Mouse (Mus musculus): ENCODE results near the gene BC034090. TPM values are rescaled to one million over a fixed set of nuclear protein-coding genes. Genes with fewer than 3 reads are reported as not detected.

The BC034090 gene
- polyA plus RNA-seq, 1 experiment from 2014 or later = 3.6 TPM

GRCm38 (mm10) chr1:155254309-155254708 lies 10.1 kb upstream of the BC034090 start:
- Histone ChIP-seq H3K4me3 (no peak overlapping the region), H3K27me3 (ENCODE audit: poor library complexity, severe bottlenecking) (0 out of 2 replicates have a peak, but pooled peaks cover under 1% of the 10 kb centered on the region), H3K36me3 (replicated peaks) (no peaks in the 10 kb centered on the region), H3K27ac (no peak overlapping the region), H3K4me1 (peaks cover 23% of the 10 kb centered on the region), H3K9me3 (no peaks in the 10 kb centered on the region)
- DNase-seq (ENCODE audit: extremely low spot score, low spot score) = no peak
- WGBS = 92% methylated on average over 8 of the region's 8 CpGs

DNA sequence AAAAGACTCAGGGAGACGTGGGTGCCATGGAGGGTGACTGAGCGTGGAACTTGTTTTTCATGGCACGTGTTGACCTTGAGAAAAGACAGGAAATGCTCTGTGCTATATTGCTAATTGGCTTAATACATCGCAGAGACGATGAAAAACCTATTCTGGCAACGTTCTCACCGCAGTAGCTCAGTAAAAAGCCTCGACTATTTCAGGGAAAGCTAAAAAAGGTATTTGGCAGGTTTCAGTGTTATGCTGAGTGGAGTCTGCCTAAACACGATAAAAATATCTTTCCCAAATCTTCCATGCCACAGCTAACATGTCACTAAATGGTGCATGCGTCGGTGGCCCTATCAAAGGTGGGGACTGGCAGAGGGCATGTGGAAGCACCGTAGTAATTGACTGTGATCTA lies 8.9 kb upstream of the BC034090 start:
- Histone ChIP-seq H3K4me1 (peaks cover 23% of the 10 kb centered on the region), H3K36me3 (replicated peaks) (no peaks in the 10 kb centered on the region), H3K9me3 (no peaks in the 10 kb centered on the region), H3K27me3 (ENCODE audit: poor library complexity, severe bottlenecking) (0 out of 2 replicates have a peak, but pooled peaks cover 4% of the 10 kb centered on the region), H3K4me3 (no peak overlapping the region), H3K27ac (no peak overlapping the region)
- DNase-seq (ENCODE audit: extremely low spot score, low spot score) = no peak
- WGBS = 77% methylated on average over 12 of the region's 12 CpGs

GRCm38 (mm10) chr1:155252631-155253121 lies 8.4 kb upstream of the BC034090 start:
- H3K36me3 ChIP-seq (replicated peaks) = no peaks in the 10 kb centered on the region
- H3K27ac ChIP-seq = no peak overlapping the region
- DNase-seq (ENCODE audit: extremely low spot score, low spot score) = no peak
- no peak overlapping the region for H3K4me3 ChIP-seq
- H3K27me3 ChIP-seq (ENCODE audit: poor library complexity, severe bottlenecking) = 0 out of 2 replicates have a peak, but pooled peaks cover 4% of the 10 kb centered on the region
- 56% methylated on average over 6 of the region's 6 CpGs for WGBS
- H3K9me3 ChIP-seq = no peaks in the 10 kb centered on the region
- H3K4me1 ChIP-seq = peaks cover 23% of the 10 kb centered on the region

DNA sequence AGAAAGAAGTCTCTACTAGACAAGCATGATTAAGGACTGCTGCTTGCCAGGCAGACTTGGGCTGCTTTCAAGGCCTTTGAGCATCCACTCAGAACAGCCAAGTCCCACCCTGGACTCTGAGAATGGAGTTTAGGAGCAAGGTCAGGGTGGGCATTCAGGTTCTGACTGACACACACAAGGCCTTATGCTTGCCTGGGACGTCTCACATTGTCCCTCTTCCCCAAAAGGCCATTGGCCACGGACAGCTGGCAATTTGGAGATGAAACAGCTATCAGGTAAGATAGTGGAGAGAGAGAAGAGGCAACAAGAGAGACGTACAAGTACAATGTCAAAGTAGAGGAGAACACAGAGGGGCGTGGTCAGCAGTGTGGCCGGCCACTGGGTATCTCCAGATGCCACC lies 7.4 kb upstream of the BC034090 start:
- H3K4me3 ChIP-seq = no peak overlapping the region
- no peaks in the 10 kb centered on the region for H3K36me3 ChIP-seq (replicated peaks)
- no peak overlapping the region for H3K27ac ChIP-seq
- 85% methylated on average over 5 of the region's 5 CpGs for WGBS
- no peaks in the 10 kb centered on the region for H3K9me3 ChIP-seq
- peaks cover 23% of the 10 kb centered on the region for H3K4me1 ChIP-seq
- DNase-seq (ENCODE audit: extremely low spot score, low spot score) = no peak
- H3K27me3 ChIP-seq (ENCODE audit: poor library complexity, severe bottlenecking) = peaks cover 13% of the 10 kb centered on the region; the same call in 1 of the 2 replicates

GRCm38 (mm10) chr1:155250531-155251135 lies 6.4 kb upstream of the BC034090 start:
- H3K27ac ChIP-seq = no peak overlapping the region
- DNase-seq (ENCODE audit: extremely low spot score, low spot score) = no peak
- H3K27me3 ChIP-seq (ENCODE audit: poor library complexity, severe bottlenecking) = peaks cover 22% of the 10 kb centered on the region

DNA sequence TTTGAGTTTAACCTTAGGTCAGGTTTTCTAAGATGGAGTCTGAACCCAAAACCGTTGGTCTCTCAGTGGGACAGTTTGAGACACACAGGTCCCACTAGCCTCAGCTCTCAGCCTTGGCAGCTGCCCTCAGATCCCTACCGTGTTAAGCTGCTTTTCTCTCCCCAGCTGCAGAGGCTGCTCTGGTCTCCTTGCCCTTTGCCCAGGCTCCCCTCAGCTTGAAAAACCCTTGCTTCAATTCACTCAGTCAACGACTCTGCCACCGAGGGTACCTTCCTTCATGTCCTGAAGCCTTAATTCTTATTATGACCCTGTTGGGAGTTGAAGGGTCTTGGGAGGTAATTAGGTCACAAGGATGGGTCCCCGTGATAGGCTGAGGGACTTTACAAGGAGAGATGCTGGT lies 5.7 kb upstream of the BC034090 start:
- peaks cover 24% of the 10 kb centered on the region for H3K4me1 ChIP-seq
- no peak for DNase-seq (ENCODE audit: extremely low spot score, low spot score)
- 40% methylated on average over 5 of the region's 5 CpGs for WGBS

More at GRCm38 (mm10) chr1:155250531-155251135, 6.4 kb upstream of the BC034090 start:
- Histone ChIP-seq H3K4me3 (no peak overlapping the region), H3K36me3 (replicated peaks) (no peaks in the 10 kb centered on the region), H3K9me3 (no peaks in the 10 kb centered on the region), H3K4me1 (peaks cover 23% of the 10 kb centered on the region)
- 37% methylated on average over 4 of the region's 4 CpGs for WGBS

GRCm38 (mm10) chr1:155248041-155248440 lies 3.8 kb upstream of the BC034090 start:
- Histone ChIP-seq H3K36me3 (replicated peaks) (no peaks in the 10 kb centered on the region), H3K9me3 (no peaks in the 10 kb centered on the region), H3K4me3 (no peak overlapping the region), H3K4me1 (peaks cover 37% of the 10 kb centered on the region), H3K27ac (no peak overlapping the region), H3K27me3 (ENCODE audit: poor library complexity, severe bottlenecking) (peaks cover 48% of the 10 kb centered on the region)
- no peak for DNase-seq (ENCODE audit: extremely low spot score, low spot score)
- 83% methylated on average over 5 of the region's 5 CpGs for WGBS

More for the DNA sequence above, 5.7 kb upstream of the BC034090 start:
- no peaks in the 10 kb centered on the region for H3K9me3 ChIP-seq
- no peak overlapping the region for H3K27ac ChIP-seq
- H3K4me3 ChIP-seq = no peak overlapping the region
- no peaks in the 10 kb centered on the region for H3K36me3 ChIP-seq (replicated peaks)
- peaks cover 29% of the 10 kb centered on the region for H3K27me3 ChIP-seq (ENCODE audit: poor library complexity, severe bottlenecking)

DNA sequence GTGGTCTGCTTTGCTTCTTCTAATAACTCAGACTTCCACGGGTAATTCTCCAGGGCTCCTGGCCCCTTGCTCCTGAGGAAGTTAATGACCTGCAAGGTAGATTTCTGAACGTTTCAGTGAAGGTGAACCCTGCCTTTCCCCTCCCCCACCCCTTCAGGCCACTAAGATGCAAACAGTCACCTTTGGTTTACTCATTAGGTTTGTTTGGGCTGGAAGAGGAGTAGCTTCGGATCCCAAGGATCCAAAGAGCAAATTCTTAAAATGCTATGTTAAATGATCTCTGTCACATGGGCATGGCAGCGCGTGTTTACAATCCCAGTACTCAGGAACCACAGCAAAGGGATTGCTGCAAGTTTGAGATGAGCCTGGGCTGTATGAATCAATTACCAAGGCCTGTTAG lies 3.2 kb upstream of the BC034090 start:
- Histone ChIP-seq H3K9me3 (no peaks in the 10 kb centered on the region), H3K27me3 (ENCODE audit: poor library complexity, severe bottlenecking) (peaks cover 53% of the 10 kb centered on the region), H3K4me3 (no peak overlapping the region), H3K36me3 (replicated peaks) (no peaks in the 10 kb centered on the region), H3K27ac (no peak overlapping the region), H3K4me1 (peaks cover 31% of the 10 kb centered on the region)
- 60% methylated on average over 5 of the region's 5 CpGs for WGBS
- DNase-seq (ENCODE audit: extremely low spot score, low spot score) = no peak

DNA sequence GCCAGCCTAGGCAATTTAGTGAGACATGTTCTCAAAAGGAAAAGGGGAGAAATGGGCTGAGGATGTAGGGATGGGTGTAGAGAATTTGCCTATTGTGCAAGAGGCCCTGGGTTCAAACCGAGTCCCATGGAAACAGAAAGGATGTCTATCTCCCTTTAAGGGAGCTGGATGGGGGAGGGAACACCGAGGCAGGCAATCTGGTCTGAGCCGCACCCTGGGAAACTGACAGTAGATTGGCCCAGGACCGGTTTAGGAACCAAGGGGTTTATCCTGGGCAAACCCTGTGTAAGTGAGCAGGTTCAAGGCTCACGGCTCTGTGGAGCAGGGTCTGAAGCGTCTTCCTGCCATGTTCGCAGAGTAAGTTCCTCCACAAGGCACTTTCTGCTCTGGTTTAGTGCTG lies 1.3 kb upstream of the BC034090 start:
- peak overlapping the region; percentile 68; the same call in 1 of the 2 replicates for H3K4me3 ChIP-seq
- no peak overlapping the region for H3K27ac ChIP-seq
- H3K36me3 ChIP-seq (replicated peaks) = peaks cover 17% of the 10 kb centered on the region
- H3K4me1 ChIP-seq = peaks cover 32% of the 10 kb centered on the region
- H3K27me3 ChIP-seq (ENCODE audit: poor library complexity, severe bottlenecking) = peaks cover 67% of the 10 kb centered on the region
- DNase-seq (ENCODE audit: extremely low spot score, low spot score) = no peak
- H3K9me3 ChIP-seq = no peaks in the 10 kb centered on the region
- 69% methylated on average over 7 of the region's 7 CpGs for WGBS

DNA sequence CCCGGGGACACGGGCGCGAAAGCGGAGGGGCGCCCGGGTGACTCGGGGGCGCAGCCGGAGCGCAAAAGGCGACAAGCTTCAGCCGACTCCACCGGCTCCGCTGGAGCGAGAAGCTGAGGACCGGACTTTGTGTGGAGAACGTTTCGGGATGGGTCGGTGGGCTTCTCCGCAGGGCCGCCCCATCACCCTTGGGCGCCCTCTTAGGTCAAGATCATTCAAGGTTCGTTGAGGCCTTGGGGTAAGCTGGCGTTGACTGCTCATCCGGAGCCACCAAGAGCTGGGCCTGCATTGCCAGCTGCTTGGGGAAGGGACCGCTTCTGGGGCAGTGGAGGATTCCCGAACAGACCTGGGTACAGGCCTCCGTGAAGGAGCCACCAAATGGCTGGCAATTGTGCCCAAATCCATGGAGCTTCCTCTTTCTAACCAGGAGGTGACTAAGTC lies 547 bp upstream of the BC034090 start:
- Histone ChIP-seq H3K4me3 (peak overlapping the region; percentile 68), H3K27ac (peak overlapping the region; percentile 92), H3K9me3 (no peaks in the 10 kb centered on the region), H3K27me3 (ENCODE audit: poor library complexity, severe bottlenecking) (peaks cover 67% of the 10 kb centered on the region), H3K4me1 (peaks cover 26% of the 10 kb centered on the region), H3K36me3 (replicated peaks) (peaks cover 20% of the 10 kb centered on the region)
- 2% methylated on average over 29 of the region's 29 CpGs for WGBS
- DNase-seq (ENCODE audit: extremely low spot score, low spot score) = no peak

DNA sequence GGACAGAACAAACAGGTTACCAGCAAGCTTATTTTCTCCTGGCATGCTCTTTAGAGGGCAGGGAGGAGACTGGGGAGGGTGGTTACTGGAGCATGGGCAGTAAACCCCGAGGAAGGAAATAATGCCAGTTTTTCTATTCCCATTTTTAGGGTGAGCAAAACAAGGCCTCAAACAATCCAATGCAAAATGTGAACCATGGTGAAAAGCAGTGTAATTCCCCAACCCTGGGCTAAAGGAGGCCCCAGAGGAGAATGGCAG lies 1.8 kb downstream of the BC034090 start:
- no peak overlapping the region for H3K4me3 ChIP-seq
- no peak for DNase-seq (ENCODE audit: extremely low spot score, low spot score)
- no peaks in the 10 kb centered on the region for H3K9me3 ChIP-seq
- H3K4me1 ChIP-seq = peaks cover 41% of the 10 kb centered on the region
- peaks cover 62% of the 10 kb centered on the region for H3K27me3 ChIP-seq (ENCODE audit: poor library complexity, severe bottlenecking)
- no peak overlapping the region for H3K27ac ChIP-seq
- H3K36me3 ChIP-seq (replicated peaks) = peaks cover 23% of the 10 kb centered on the region
- 74% methylated on average over 1 of the region's 1 CpGs for WGBS

- peaks cover 57% of the 10 kb centered on the region for H3K27me3 ChIP-seq (ENCODE audit: poor library complexity, severe bottlenecking)
- no peak overlapping the region for H3K27ac ChIP-seq
- H3K36me3 ChIP-seq (replicated peaks) = peaks cover 23% of the 10 kb centered on the region
- DNase-seq (ENCODE audit: extremely low spot score, low spot score) = no peak
- no peaks in the 10 kb centered on the region for H3K9me3 ChIP-seq
- peaks cover 47% of the 10 kb centered on the region for H3K4me1 ChIP-seq
- 76% methylated on average over 12 of the region's 12 CpGs for WGBS
- H3K4me3 ChIP-seq = no peak overlapping the region
Observed at GRCm38 (mm10) chr1:155241701-155242487, 2.4 kb downstream of the BC034090 start.

Data from forebrain, embryonic 10.5 days (tissue).